ENCODE assay signal across 7 mouse cellular contexts in genomic region chr13:103774119-103774757, GRCm38 (mm10). TPM values are rescaled to one million over a fixed set of nuclear protein-coding genes. Genes with fewer than 3 reads are reported as not detected.
A peak's percentile ranks its signal among the peaks of the same experiment; 100 is the strongest.
DNase-seq lines count a peak whose midpoint lies in the region; ATAC-seq lines count a peak whose summit lies in the region.

Gene Srek1, minus strand, starts transcription at chr13:103774608.

- peaks cover 29% of the 10 kb centered on the region for H3K4me1 ChIP-seq in embryonic facial prominence, embryonic 10.5 days
- peaks cover 27% of the 10 kb centered on the region for H3K4me1 ChIP-seq in limb, embryonic 10.5 days
- H3K4me1 ChIP-seq in midbrain, embryonic 13.5 days (replicated peaks) = peaks cover 32% of the 10 kb centered on the region

- peaks cover 15% of the 10 kb centered on the region for H3K36me3 ChIP-seq in embryonic facial prominence, embryonic 10.5 days (replicated peaks)
- H3K36me3 ChIP-seq in limb, embryonic 10.5 days = peaks cover 18% of the 10 kb centered on the region
- H3K36me3 ChIP-seq in midbrain, embryonic 13.5 days = peaks cover 5% of the 10 kb centered on the region; the same call in 1 of the 2 replicates

- H3K4me2 ChIP-seq in midbrain, embryonic 13.5 days (replicated peaks) = peak within 1 kb of the TSS; percentile 68

- H3K27ac ChIP-seq in embryonic facial prominence, embryonic 10.5 days (replicated peaks) = peak within 1 kb of the TSS; percentile 99
- peak within 1 kb of the TSS; percentile 99 for H3K27ac ChIP-seq in limb, embryonic 10.5 days
- peak within 1 kb of the TSS; percentile 97 for H3K27ac ChIP-seq in midbrain, embryonic 13.5 days

- H3K9me3 ChIP-seq in embryonic facial prominence, embryonic 10.5 days = no peaks in the 10 kb centered on the region
- H3K9me3 ChIP-seq in limb, embryonic 10.5 days (replicated peaks) = no peaks in the 10 kb centered on the region
- H3K9me3 ChIP-seq in midbrain, embryonic 13.5 days = no peaks in the 10 kb centered on the region

- H3K27me3 ChIP-seq in embryonic facial prominence, embryonic 10.5 days (replicated peaks; ENCODE audit: low read depth, poor library complexity, severe bottlenecking) = no peaks in the 10 kb centered on the region
- H3K27me3 ChIP-seq in limb, embryonic 10.5 days (ENCODE audit: low read depth, poor library complexity, severe bottlenecking) = no peaks in the 10 kb centered on the region
- no peaks in the 10 kb centered on the region for H3K27me3 ChIP-seq in midbrain, embryonic 13.5 days

- peak; percentile 96 for DNase-seq in adrenal gland, postnatal 10 days
- DNase-seq in embryonic facial prominence, embryonic 10.5 days (ENCODE audit: low spot score) = peak; percentile 98
- peak; percentile 91 for DNase-seq in kidney, adult 11 months
- DNase-seq in limb, embryonic 10.5 days (ENCODE audit: low spot score) = peak; percentile 99
- peak; percentile 86 for DNase-seq in spleen, adult 12 weeks (ENCODE audit: low spot score)

- peak within 1 kb of the TSS; percentile 79 for H3K9ac ChIP-seq in midbrain, embryonic 13.5 days (replicated peaks)

- peak within 1 kb of the TSS; percentile 78 for H3K4me3 ChIP-seq in embryonic facial prominence, embryonic 10.5 days
- peak within 1 kb of the TSS; percentile 75 for H3K4me3 ChIP-seq in limb, embryonic 10.5 days
- peak within 1 kb of the TSS; percentile 67 for H3K4me3 ChIP-seq in midbrain, embryonic 13.5 days (replicated peaks)

- peak; percentile 89 for ATAC-seq in granulocyte monocyte progenitor cell, adult 5-6 weeks (replicated peaks; ENCODE audit: poor library complexity, severe bottlenecking)
- peak; percentile 95 for ATAC-seq in midbrain, embryonic 13.5 days

- under 1% methylated on average over 81 of the region's 81 CpGs for WGBS in embryonic facial prominence, embryonic 10.5 days
- under 1% methylated on average over 81 of the region's 81 CpGs for WGBS in limb, embryonic 10.5 days
- whole genome bisulfite sequencing in midbrain, embryonic 13.5 days = under 1% methylated on average over 81 of the region's 81 CpGs

RNA-seq across cellular contexts. Expression of gene Srek1, which starts in this region (rescaled TPM):
- total RNA-seq in adrenal gland, postnatal 10 days (2021) = 10 to 100 TPM; 43.6 to 67.2 TPM
- polyA plus RNA-seq in embryonic facial prominence, embryonic 10.5 days (2016; fragmentation: Nextera tagmentation; extraction: Ambion mirVana) = 106 and 109 TPM in 2 replicates
- total RNA-seq in granulocyte monocyte progenitor cell, adult 5-6 weeks (2014; fragmentation: Nextera tagmentation) = 74.5 and 101 TPM in 2 replicates
- 83.3 and 85.8 TPM in 2 replicates for total RNA-seq in granulocyte monocyte progenitor cell, adult 5-6 weeks (2017)
- polyA plus RNA-seq in limb, embryonic 10.5 days (2016; fragmentation: Nextera tagmentation; extraction: Ambion mirVana) = 84.4 and 91.3 TPM in 2 replicates
- polyA plus RNA-seq in midbrain, embryonic 13.5 days (2015; fragmentation: Nextera tagmentation; extraction: Ambion mirVana) = 93.1 and 94.6 TPM in 2 replicates

Comparison
In these comparisons a context has a peak if more than half of its experiments do, and no peak if none do; other contexts are left out.
1. Peak in every context shown above with its lines: DNase-seq, ATAC-seq, H3K4me3 ChIP-seq and H3K27ac ChIP-seq.